Mouse (Mus musculus) thymus, adult 2 months (tissue): ENCODE measurements around the gene Prrg4.

ENCODE experiments used
- CTCF ChIP-seq: fragments of 200-500 bp; IDR thresholded peaks from 2 replicates; pipeline ENCODE4 v1.5.1; 2012; ENCODE audit warnings: mild to moderate bottlenecking, control low read depth, low read length, moderate library complexity, borderline replicate concordance; ENCODE audit not compliant: control insufficient read depth, poor library complexity, insufficient read depth; ENCODE audit errors: extremely low read depth
- POLR2A ChIP-seq: fragments of 200-500 bp; IDR thresholded peaks from 2 replicates; pipeline ENCODE4 v1.6.1; 2012; ENCODE audit warnings: mild to moderate bottlenecking, low read length, control low read depth, moderate library complexity; ENCODE audit not compliant: control insufficient read depth, poor library complexity, insufficient read depth; ENCODE audit errors: extremely low read depth

GRCm38 (mm10) chr2:104867282-104867855 lies 17.7 kb upstream of the Prrg4 start, which contains the start of gene Ccdc73:
- no peak for TF ChIP-seq CTCF
- TF ChIP-seq POLR2A, result no peak
